Mouse (Mus musculus): Measurements from ENCODE around the gene Trim50.

DNA sequence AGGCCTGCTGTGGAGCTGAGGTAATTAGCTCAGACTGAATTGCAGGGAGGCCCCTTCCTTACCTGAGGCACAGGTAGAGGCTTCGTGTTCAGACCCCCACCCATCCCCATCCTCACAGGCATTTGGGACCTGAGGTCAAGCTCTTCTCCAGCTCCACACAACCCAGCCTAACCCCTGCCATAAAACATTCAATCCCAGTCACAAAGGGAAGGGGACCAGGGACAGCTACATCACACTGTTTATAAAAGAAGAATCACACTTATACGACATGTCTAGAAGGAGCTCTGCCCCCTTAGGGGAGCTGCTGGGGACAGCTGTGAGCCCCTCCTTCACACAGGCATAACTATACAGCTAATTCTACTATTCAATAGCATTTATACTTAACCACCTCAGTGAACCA is 23.2 kb downstream of the Trim50 start:
- TF ChIP-seq ZNF384 (IDR thresholded peaks at IDR 0.05; ENCODE audit: low read depth, low read length), result no peak
- TF ChIP-seq HCFC1 (IDR thresholded peaks at IDR 0.05; ENCODE audit: borderline replicate concordance, insufficient read depth, low read length), result no peak
- TF ChIP-seq ZC3H11A (IDR thresholded peaks at IDR 0.05; ENCODE audit: borderline replicate concordance, low read depth, low read length), result no peak
- no peak for TF ChIP-seq MAFK (IDR thresholded peaks at IDR 0.05; ENCODE audit: insufficient read depth, low read depth, low read length)

Measured in ES-E14 (cell line).